Mouse (Mus musculus): Measurements from ENCODE around the gene Vmn2r92.
"Not testable (repeated sequence)": the region's sequence is repeated elsewhere in the genome, so short reads cannot be mapped to it uniquely, and the experiment has no call there.

The Vmn2r92 gene

DNA sequence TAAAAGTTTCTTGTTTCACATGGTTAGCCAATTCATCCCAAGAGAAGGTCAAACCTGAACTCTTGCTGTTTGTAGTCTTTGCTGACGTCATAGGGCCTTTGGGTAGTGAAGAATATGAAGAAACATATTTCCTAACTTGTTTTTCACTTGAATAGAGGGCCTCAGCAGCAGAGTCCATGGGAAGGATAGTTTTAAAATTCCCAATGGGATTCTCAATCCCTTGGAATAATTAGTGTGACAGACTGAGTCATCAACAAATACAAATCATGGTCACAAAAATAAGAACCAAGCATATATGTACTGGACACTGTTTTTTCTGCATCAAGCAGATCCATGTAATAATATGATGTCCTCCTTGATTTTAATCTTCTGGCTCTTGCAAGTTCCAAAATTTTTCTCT is at the start of gene Vmn2r92:
TSS of gene Vmn2r92 (plus strand) at position 301 of the 400 bp plus-strand sequence.
- not testable (repeated sequence) for DNase-seq (ENCODE audit: low read depth, low spot score)

DNA sequence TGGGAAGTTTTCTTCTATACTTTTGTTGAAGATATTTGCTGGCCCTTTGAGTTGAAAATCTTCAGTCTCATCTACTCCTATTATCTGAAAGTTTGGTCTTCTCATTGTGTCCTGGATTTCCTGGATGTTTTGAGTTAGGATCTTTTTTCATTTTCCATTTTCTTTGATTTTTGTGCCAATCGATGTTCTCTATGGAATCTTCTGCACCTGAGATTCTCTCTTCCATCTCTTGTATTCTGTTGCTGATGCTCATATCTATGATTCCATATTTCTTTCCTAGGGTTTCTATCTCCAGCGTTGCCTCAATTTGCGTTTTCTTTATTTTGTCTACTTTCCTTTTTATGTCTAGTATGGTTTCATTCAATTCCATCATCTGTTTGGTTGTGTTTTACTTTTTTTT is 49.4 kb upstream of the Vmn2r92 start:
- DNase-seq (ENCODE audit: low read depth, low spot score), result not testable (repeated sequence)

DNA sequence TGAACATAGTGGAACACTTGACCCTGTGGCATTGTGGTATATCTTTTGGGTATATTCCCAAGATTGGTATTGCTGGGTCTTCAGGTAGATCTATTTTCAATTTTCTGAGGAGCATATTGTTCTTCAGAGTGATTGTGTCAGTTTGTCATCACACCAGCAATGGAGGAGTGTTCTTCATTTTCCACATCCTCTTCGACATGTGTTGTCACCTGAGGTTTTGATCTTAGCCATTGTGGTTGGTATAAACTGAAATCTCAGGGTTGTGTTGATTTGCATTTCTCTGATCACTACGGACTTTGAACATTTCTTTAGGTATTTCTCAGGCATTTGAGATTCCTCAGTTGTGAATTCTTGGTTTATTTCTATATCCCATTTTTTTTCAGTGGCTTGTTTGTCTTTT is 9.5 kb downstream of the Vmn2r92 start:
- not testable (repeated sequence) for DNase-seq (ENCODE audit: low read depth, low spot score)

DNA sequence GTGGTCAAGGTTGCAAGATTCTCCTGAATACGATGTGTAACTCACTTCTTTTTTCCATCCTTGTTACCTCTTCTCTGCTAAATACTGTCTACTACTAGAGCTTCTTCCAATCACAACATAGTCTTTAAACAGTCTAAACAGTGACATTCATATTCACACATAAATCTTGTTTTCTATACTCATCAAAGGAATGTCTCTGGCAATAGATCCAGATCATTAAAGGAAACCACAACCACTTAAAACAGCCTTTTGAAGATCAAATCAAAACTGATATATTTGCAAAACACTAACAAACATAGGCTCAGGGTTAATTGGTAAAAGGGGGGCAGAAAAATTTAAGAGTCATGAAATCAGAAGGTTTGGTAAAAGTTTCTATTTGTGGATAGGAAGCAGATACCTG is 38.0 kb downstream of the Vmn2r92 start:
- no peak for DNase-seq (ENCODE audit: low read depth, low spot score)

- DNase-seq (ENCODE audit: low read depth, low spot score), result no peak
Measured at GRCm38 (mm10) chr17:18221300-18221699, 69.6 kb downstream of the Vmn2r92 start.

GRCm38 (mm10) chr17:18231996-18232395 is 80.3 kb downstream of the Vmn2r92 start:
- DNase-seq (ENCODE audit: low read depth, low spot score), result no peak

DNA sequence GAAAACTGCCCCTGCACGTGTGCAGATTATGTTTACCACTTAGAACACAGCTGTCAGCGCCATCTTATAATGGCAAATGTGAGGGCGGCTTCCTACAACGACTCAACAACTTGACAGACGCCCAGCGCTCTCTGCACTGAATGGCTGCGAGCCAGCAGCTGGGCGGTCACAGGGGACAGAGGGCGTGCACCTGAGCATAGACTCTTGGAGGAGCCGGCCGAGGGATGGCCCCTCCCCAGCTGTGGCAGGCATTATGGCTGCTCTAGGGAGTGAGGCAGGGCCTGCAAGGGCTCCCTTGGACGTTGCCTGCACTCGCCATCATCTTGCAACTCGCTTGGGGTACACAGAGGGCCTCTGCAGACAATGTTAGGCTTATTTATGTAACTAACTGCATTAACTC is 85.2 kb downstream of the Vmn2r92 start:
- DNase-seq (ENCODE audit: low read depth, low spot score), result no peak

Measured in A20 (cell line).